Mouse (Mus musculus): ENCODE measurements around the gene Rbm42. TPM values are rescaled to one million over a fixed set of nuclear protein-coding genes. Genes with fewer than 3 reads are reported as not detected.

Gene Rbm42
- total and polyA plus RNA-seq, 3 experiments, result 29.1 to 51.3 (median 47.7) TPM

GRCm38 (mm10) chr7:30633762-30634412, 16.2 kb downstream of the Rbm42 start:
- Histone ChIP-seq H3K79me2 (replicated peaks; ENCODE audit: control insufficient read depth, insufficient read depth, low read length) (no peaks in the 10 kb centered on the region), H3K36me3 (ENCODE audit: control insufficient read depth, insufficient read depth, low read length) (no peaks in the 10 kb centered on the region), H3K27me3 (ENCODE audit: control insufficient read depth, insufficient read depth, low read length) (peaks cover 15% of the 10 kb centered on the region), H3K9ac (ENCODE audit: low read depth, low read length) (no peak overlapping the region), H3K4me3 (no peak overlapping the region), H3K27ac (no peak overlapping the region), H3K4me1 (ENCODE audit: control insufficient read depth, insufficient read depth, low read length) (no peaks in the 10 kb centered on the region)
- TF ChIP-seq CTCF (IDR thresholded peaks at IDR 0.05) (no peak), EP300 (IDR thresholded peaks at IDR 0.05; ENCODE audit: insufficient read depth, low read depth, low read length) (no peak), POLR2A (IDR thresholded peaks at IDR 0.05; ENCODE audit: insufficient read depth, low read depth, low read length) (no peak)
- DNase-seq, result no peak
- 14% methylated on average over 27 of the region's 27 CpGs for whole genome bisulfite sequencing
- intact Hi-C loops (cut with DNase I), result no loop called here

- Histone ChIP-seq H3K4me1 (ENCODE audit: control insufficient read depth, insufficient read depth, low read length) (peaks cover 4% of the 10 kb centered on the region), H3K4me3 (no peak overlapping the region), H3K27ac (no peak overlapping the region), H3K27me3 (ENCODE audit: control insufficient read depth, insufficient read depth, low read length) (peaks cover 4% of the 10 kb centered on the region; the same call in 1 of the 2 replicates), H3K9ac (ENCODE audit: low read depth, low read length) (no peak overlapping the region), H3K36me3 (ENCODE audit: control insufficient read depth, insufficient read depth, low read length) (peaks cover 7% of the 10 kb centered on the region), H3K79me2 (replicated peaks; ENCODE audit: control insufficient read depth, insufficient read depth, low read length) (no peaks in the 10 kb centered on the region; the same call in none of the 2 replicates)
- intact Hi-C loops (cut with DNase I), result no loop called here
- TF ChIP-seq POLR2A (IDR thresholded peaks at IDR 0.05; ENCODE audit: insufficient read depth, low read depth, low read length) (no peak), CTCF (IDR thresholded peaks at IDR 0.05) (no peak)
- DNase-seq, result no peak
Observed at GRCm38 (mm10) chr7:30629013-30629412, 21.1 kb downstream of the Rbm42 start.

GRCm38 (mm10) chr7:30626647-30627046, 23.5 kb downstream of the Rbm42 start:
- intact Hi-C loops (cut with DNase I), result loop anchor here (2.0 kb wide), 1 partner anchor 24 kb away; the partner anchor contains the start of gene Rbm42
- H3K4me3 ChIP-seq, result no peak overlapping the region
- H3K4me1 ChIP-seq (ENCODE audit: control insufficient read depth, insufficient read depth, low read length), result peaks cover 4% of the 10 kb centered on the region
- H3K79me2 ChIP-seq (replicated peaks; ENCODE audit: control insufficient read depth, insufficient read depth, low read length), result peaks cover 2% of the 10 kb centered on the region
- peaks cover 10% of the 10 kb centered on the region for H3K36me3 ChIP-seq (ENCODE audit: control insufficient read depth, insufficient read depth, low read length)
- no peak for DNase-seq
- 86% methylated on average over 5 of the region's 5 CpGs for WGBS
- H3K9ac ChIP-seq (ENCODE audit: low read depth, low read length), result no peak overlapping the region
- H3K27me3 ChIP-seq (ENCODE audit: control insufficient read depth, insufficient read depth, low read length), result no peaks in the 10 kb centered on the region
- H3K27ac ChIP-seq, result no peak overlapping the region
- TF ChIP-seq POLR2A (IDR thresholded peaks at IDR 0.05; ENCODE audit: insufficient read depth, low read depth, low read length) (no peak), CTCF (IDR thresholded peaks at IDR 0.05) (no peak), EP300 (IDR thresholded peaks at IDR 0.05; ENCODE audit: insufficient read depth, low read depth, low read length) (no peak)

GRCm38 (mm10) chr7:30625530-30626384, 24.4 kb downstream of the Rbm42 start, which contains the start of gene Cox6b1:
Cox6b1 (minus strand) TSS chr7:30626151.
- Histone ChIP-seq H3K4me3 (peak within 1 kb of the TSS; percentile 71), H3K36me3 (ENCODE audit: control insufficient read depth, insufficient read depth, low read length) (peaks cover 13% of the 10 kb centered on the region), H3K27ac (peak within 1 kb of the TSS; percentile 94), H3K9ac (ENCODE audit: low read depth, low read length) (peak within 1 kb of the TSS; percentile 91), H3K27me3 (ENCODE audit: control insufficient read depth, insufficient read depth, low read length) (no peaks in the 10 kb centered on the region), H3K4me1 (ENCODE audit: control insufficient read depth, insufficient read depth, low read length) (peaks cover 4% of the 10 kb centered on the region), H3K79me2 (replicated peaks; ENCODE audit: control insufficient read depth, insufficient read depth, low read length) (peaks cover 2% of the 10 kb centered on the region)
- intact Hi-C loops (cut with DNase I), result loop anchor here (1.0 to 2.0 kb wide), 2 partner anchors 25 to 36 kb away; partner anchors contain the start of gene Rbm42
- WGBS, result under 1% methylated on average over 44 of the region's 44 CpGs
- DNase-seq, result peak; percentile 89 to 92
- 0 out of 2 replicates have a peak, but pooled peaks have one; percentile 18 for TF ChIP-seq EP300 (IDR thresholded peaks at IDR 0.05; ENCODE audit: insufficient read depth, low read depth, low read length)
- peak; percentile 88 for TF ChIP-seq POLR2A (IDR thresholded peaks at IDR 0.05; ENCODE audit: insufficient read depth, low read depth, low read length)
- TF ChIP-seq CTCF (IDR thresholded peaks at IDR 0.05), result no peak

- no peak overlapping the region for H3K4me3 ChIP-seq
- no peaks in the 10 kb centered on the region; the same call in 1 of the 2 replicates for H3K4me1 ChIP-seq (ENCODE audit: control insufficient read depth, insufficient read depth, low read length)
- peak in 1 of 2 experiments; percentile 37 for DNase-seq
- no peak overlapping the region for H3K9ac ChIP-seq (ENCODE audit: low read depth, low read length)
- intact Hi-C loops (cut with DNase I), result no loop called here
- peaks cover 2% of the 10 kb centered on the region; the same call in 1 of the 2 replicates for H3K79me2 ChIP-seq (replicated peaks; ENCODE audit: control insufficient read depth, insufficient read depth, low read length)
- H3K27ac ChIP-seq, result no peak overlapping the region
- peaks cover 12% of the 10 kb centered on the region for H3K36me3 ChIP-seq (ENCODE audit: control insufficient read depth, insufficient read depth, low read length)
- TF ChIP-seq CTCF (IDR thresholded peaks at IDR 0.05), result peak; percentile 76
- no peak for TF ChIP-seq EP300 (IDR thresholded peaks at IDR 0.05; ENCODE audit: insufficient read depth, low read depth, low read length)
- no peak for TF ChIP-seq POLR2A (IDR thresholded peaks at IDR 0.05; ENCODE audit: insufficient read depth, low read depth, low read length)
- no peaks in the 10 kb centered on the region for H3K27me3 ChIP-seq (ENCODE audit: control insufficient read depth, insufficient read depth, low read length)
- WGBS, result 90% methylated on average over 3 of the region's 3 CpGs
Observed at GRCm38 (mm10) chr7:30619202-30619601, 30.9 kb downstream of the Rbm42 start.
